Mouse (Mus musculus) spleen, adult 2 months (tissue): Measurements from ENCODE around the gene Jag1.

Experiments used
- CTCF ChIP-seq: fragments of 200-500 bp; IDR thresholded peaks from 2 replicates; pipeline ENCODE4 v1.5.1; 2011; ENCODE audit warnings: mild to moderate bottlenecking, inconsistent platforms; ENCODE audit not compliant: insufficient read depth, insufficient read length, insufficient replicate concordance; ENCODE audit errors: extremely low read depth
- POLR2A ChIP-seq: fragments of 200-500 bp; IDR thresholded peaks from 2 replicates; pipeline ENCODE4 v1.6.1; 2011; ENCODE audit warnings: low read depth, low read length, inconsistent platforms

- TF ChIP-seq CTCF (no peak), POLR2A (no peak)
These were observed 24.5 kb downstream of the Jag1 start for GRCm38 (mm10) chr2:137091766-137092522.
